Mouse (Mus musculus): ENCODE results near the gene Ephb1. TPM values are rescaled to one million over a fixed set of nuclear protein-coding genes. Genes with fewer than 3 reads are reported as not detected.

The Ephb1 gene
- polyA plus RNA-seq, 1 experiment from 2014 or later = 41.2 TPM

- H3K4me3 ChIP-seq (ENCODE audit: low read length) = no peak overlapping the region
- H3K36me3 ChIP-seq (ENCODE audit: control insufficient read depth, insufficient read depth, low read length) = no peaks in the 10 kb centered on the region
- no peak overlapping the region for H3K27ac ChIP-seq (ENCODE audit: low read depth, low read length)
- H3K9me3 ChIP-seq (ENCODE audit: control insufficient read depth, low read length) = no peaks in the 10 kb centered on the region
- WGBS = 40% methylated on average over 6 of the region's 6 CpGs
- peak; percentile 43; the same call in 1 of the 2 replicates for ATAC-seq
- no peaks in the 10 kb centered on the region for H3K27me3 ChIP-seq (replicated peaks; ENCODE audit: control insufficient read depth, insufficient read depth, low read length)
- H3K4me1 ChIP-seq (ENCODE audit: control insufficient read depth, insufficient read depth, low read depth, low read length) = no peaks in the 10 kb centered on the region
- H3K9ac ChIP-seq (ENCODE audit: low read depth, low read length) = no peak overlapping the region
- H3K4me2 ChIP-seq (ENCODE audit: low read length) = no peak overlapping the region
These were observed 123.2 kb downstream of the Ephb1 start for GRCm38 (mm10) chr9:102231248-102231647.

- H3K36me3 ChIP-seq (ENCODE audit: control insufficient read depth, insufficient read depth, low read length) = peaks cover 2% of the 10 kb centered on the region; the same call in 1 of the 2 replicates
- ATAC-seq = no peak
- H3K9ac ChIP-seq (ENCODE audit: low read depth, low read length) = no peak overlapping the region
- H3K4me2 ChIP-seq (ENCODE audit: low read length) = no peak overlapping the region
- H3K4me3 ChIP-seq (ENCODE audit: low read length) = no peak overlapping the region
- peaks cover 11% of the 10 kb centered on the region for H3K4me1 ChIP-seq (ENCODE audit: control insufficient read depth, insufficient read depth, low read depth, low read length)
- 54% methylated on average over 7 of the region's 7 CpGs for WGBS
- H3K27me3 ChIP-seq (replicated peaks; ENCODE audit: control insufficient read depth, insufficient read depth, low read length) = no peaks in the 10 kb centered on the region
- no peaks in the 10 kb centered on the region for H3K9me3 ChIP-seq (ENCODE audit: control insufficient read depth, low read length)
- H3K27ac ChIP-seq (ENCODE audit: low read depth, low read length) = no peak overlapping the region
These were observed 137.5 kb downstream of the Ephb1 start for GRCm38 (mm10) chr9:102216746-102217566.

GRCm38 (mm10) chr9:102212036-102212383 is 142.5 kb downstream of the Ephb1 start:
- H3K4me2 ChIP-seq (ENCODE audit: low read length) = no peak overlapping the region

GRCm38 (mm10) chr9:102211296-102212035 is 143.0 kb downstream of the Ephb1 start:
- WGBS = 14% methylated on average over 10 of the region's 10 CpGs
- ATAC-seq = peak; percentile 95
- no peak overlapping the region for H3K4me2 ChIP-seq (ENCODE audit: low read length)
- H3K4me3 ChIP-seq (ENCODE audit: low read length) = no peak overlapping the region
- H3K36me3 ChIP-seq (ENCODE audit: control insufficient read depth, insufficient read depth, low read length) = no peaks in the 10 kb centered on the region; the same call in 1 of the 2 replicates
- peak overlapping the region; percentile 48 for H3K27ac ChIP-seq (ENCODE audit: low read depth, low read length)
- H3K9me3 ChIP-seq (ENCODE audit: control insufficient read depth, low read length) = no peaks in the 10 kb centered on the region
- H3K9ac ChIP-seq (ENCODE audit: low read depth, low read length) = no peak overlapping the region
- H3K4me1 ChIP-seq (ENCODE audit: control insufficient read depth, insufficient read depth, low read depth, low read length) = peaks cover 13% of the 10 kb centered on the region
- no peaks in the 10 kb centered on the region for H3K27me3 ChIP-seq (replicated peaks; ENCODE audit: control insufficient read depth, insufficient read depth, low read length)

More at GRCm38 (mm10) chr9:102212036-102212383, 142.5 kb downstream of the Ephb1 start:
- peak overlapping the region; percentile 48; the same call in 1 of the 2 replicates for H3K27ac ChIP-seq (ENCODE audit: low read depth, low read length)
- no peaks in the 10 kb centered on the region for H3K9me3 ChIP-seq (ENCODE audit: control insufficient read depth, low read length)
- no peak for ATAC-seq
- H3K27me3 ChIP-seq (replicated peaks; ENCODE audit: control insufficient read depth, insufficient read depth, low read length) = no peaks in the 10 kb centered on the region
- no peaks in the 10 kb centered on the region; the same call in 1 of the 2 replicates for H3K36me3 ChIP-seq (ENCODE audit: control insufficient read depth, insufficient read depth, low read length)
- no peak overlapping the region for H3K4me3 ChIP-seq (ENCODE audit: low read length)
- 8% methylated on average over 1 of the region's 1 CpGs for WGBS
- H3K9ac ChIP-seq (ENCODE audit: low read depth, low read length) = no peak overlapping the region
- peaks cover 18% of the 10 kb centered on the region for H3K4me1 ChIP-seq (ENCODE audit: control insufficient read depth, insufficient read depth, low read depth, low read length)

- H3K27ac ChIP-seq (ENCODE audit: low read depth, low read length) = no peak overlapping the region
- no peak overlapping the region for H3K4me2 ChIP-seq (ENCODE audit: low read length)
- WGBS = 45% methylated on average over 3 of the region's 3 CpGs
- no peaks in the 10 kb centered on the region for H3K27me3 ChIP-seq (replicated peaks; ENCODE audit: control insufficient read depth, insufficient read depth, low read length)
- H3K4me3 ChIP-seq (ENCODE audit: low read length) = no peak overlapping the region
- no peaks in the 10 kb centered on the region for H3K9me3 ChIP-seq (ENCODE audit: control insufficient read depth, low read length)
- H3K36me3 ChIP-seq (ENCODE audit: control insufficient read depth, insufficient read depth, low read length) = no peaks in the 10 kb centered on the region; the same call in 1 of the 2 replicates
- no peaks in the 10 kb centered on the region for H3K4me1 ChIP-seq (ENCODE audit: control insufficient read depth, insufficient read depth, low read depth, low read length)
- no peak for ATAC-seq
- no peak overlapping the region for H3K9ac ChIP-seq (ENCODE audit: low read depth, low read length)
These were observed 149.0 kb downstream of the Ephb1 start for GRCm38 (mm10) chr9:102205518-102205917.

- Histone ChIP-seq H3K9ac (ENCODE audit: low read depth, low read length) (no peak overlapping the region), H3K27me3 (replicated peaks; ENCODE audit: control insufficient read depth, insufficient read depth, low read length) (no peaks in the 10 kb centered on the region), H3K4me1 (ENCODE audit: control insufficient read depth, insufficient read depth, low read depth, low read length) (peaks cover 2% of the 10 kb centered on the region), H3K4me2 (ENCODE audit: low read length) (no peak overlapping the region), H3K36me3 (ENCODE audit: control insufficient read depth, insufficient read depth, low read length) (no peaks in the 10 kb centered on the region), H3K4me3 (ENCODE audit: low read length) (no peak overlapping the region), H3K9me3 (ENCODE audit: control insufficient read depth, low read length) (no peaks in the 10 kb centered on the region), H3K27ac (ENCODE audit: low read depth, low read length) (no peak overlapping the region)
- no peak for ATAC-seq
- 64% methylated on average over 5 of the region's 5 CpGs for WGBS
These were observed 152.6 kb downstream of the Ephb1 start for GRCm38 (mm10) chr9:102201867-102202266.

GRCm38 (mm10) chr9:102196856-102197255 is 157.6 kb downstream of the Ephb1 start:
- Histone ChIP-seq H3K4me2 (ENCODE audit: low read length) (no peak overlapping the region), H3K4me1 (ENCODE audit: control insufficient read depth, insufficient read depth, low read depth, low read length) (peaks cover 16% of the 10 kb centered on the region), H3K9me3 (ENCODE audit: control insufficient read depth, low read length) (no peaks in the 10 kb centered on the region), H3K4me3 (ENCODE audit: low read length) (no peak overlapping the region), H3K27me3 (replicated peaks; ENCODE audit: control insufficient read depth, insufficient read depth, low read length) (peaks cover 2% of the 10 kb centered on the region; the same call in 1 of the 2 replicates), H3K27ac (ENCODE audit: low read depth, low read length) (no peak overlapping the region), H3K9ac (ENCODE audit: low read depth, low read length) (no peak overlapping the region), H3K36me3 (ENCODE audit: control insufficient read depth, insufficient read depth, low read length) (no peaks in the 10 kb centered on the region)
- 97% methylated on average over 6 of the region's 6 CpGs for WGBS
- ATAC-seq = no peak

- peaks cover 2% of the 10 kb centered on the region; the same call in 1 of the 2 replicates for H3K27me3 ChIP-seq (replicated peaks; ENCODE audit: control insufficient read depth, insufficient read depth, low read length)
- peaks cover 25% of the 10 kb centered on the region for H3K4me1 ChIP-seq (ENCODE audit: control insufficient read depth, insufficient read depth, low read depth, low read length)
- 63% methylated on average over 4 of the region's 4 CpGs for WGBS
- ATAC-seq = 0 out of 2 replicates have a peak, but pooled peaks have one; percentile 13
- no peak overlapping the region for H3K9ac ChIP-seq (ENCODE audit: low read depth, low read length)
- no peaks in the 10 kb centered on the region for H3K36me3 ChIP-seq (ENCODE audit: control insufficient read depth, insufficient read depth, low read length)
- 0 out of 2 replicates have a peak overlapping the region, but pooled peaks have one; percentile 5 for H3K27ac ChIP-seq (ENCODE audit: low read depth, low read length)
- no peak overlapping the region for H3K4me3 ChIP-seq (ENCODE audit: low read length)
- H3K4me2 ChIP-seq (ENCODE audit: low read length) = no peak overlapping the region
- H3K9me3 ChIP-seq (ENCODE audit: control insufficient read depth, low read length) = no peaks in the 10 kb centered on the region
These were observed 160.4 kb downstream of the Ephb1 start for GRCm38 (mm10) chr9:102194063-102194462.
